Mouse (Mus musculus): Measurements from ENCODE around the gene Ambn.

- TF ChIP-seq CTCF (IDR thresholded peaks at IDR 0.05; ENCODE audit: low read depth, low read length) (no peak), POLR2A (IDR thresholded peaks at IDR 0.05; ENCODE audit: insufficient read depth, low read length) (no peak), EP300 (IDR thresholded peaks at IDR 0.05; ENCODE audit: insufficient read depth, low read depth, low read length) (no peak)
Measured at GRCm38 (mm10) chr5:88499781-88500180, 44.0 kb downstream of the Ambn start.

Measured in ES-Bruce4 (cell line).